Mouse (Mus musculus): Measurements from ENCODE around the gene Cd38. TPM values are rescaled to one million over a fixed set of nuclear protein-coding genes. Genes with fewer than 3 reads are reported as not detected.

The Cd38 gene
- 4.1 and 5.7 TPM in 2 replicates for polyA plus RNA-seq (2011; ENCODE audit: insufficient read depth, insufficient read length, low replicate concordance, missing spikeins)

GRCm38 (mm10) chr5:43868253-43868652 is at the start of gene Cd38:
TSS of gene Cd38 (plus strand) at chr5:43868553.
- H3K4me3 ChIP-seq (replicated peaks; ENCODE audit: control insufficient read depth, low read depth, low read length): peak within 1 kb of the TSS; percentile 70
- TF ChIP-seq POLR2A (IDR thresholded peaks at IDR 0.05; ENCODE audit: borderline replicate concordance, control insufficient read depth, low read depth, low read length) (no peak), CTCF (IDR thresholded peaks at IDR 0.05; ENCODE audit: control insufficient read depth, insufficient read depth, low read length) (no peak)
- peaks cover 3% of the 10 kb centered on the region for H3K4me1 ChIP-seq (ENCODE audit: control insufficient read depth, insufficient read depth, low read length)
- peak within 1 kb of the TSS; percentile 90 for H3K27ac ChIP-seq (ENCODE audit: control insufficient read depth, insufficient read depth, low read depth, low read length, poor library complexity)

GRCm38 (mm10) chr5:43818695-43819094 is 49.7 kb upstream of the Cd38 start, which contains the start of gene Bst1:
TSS of gene Bst1 (plus strand) at chr5:43818885.
- Histone ChIP-seq H3K27ac (ENCODE audit: control insufficient read depth, insufficient read depth, low read depth, low read length, poor library complexity) (peak within 1 kb of the TSS; percentile 52), H3K4me1 (ENCODE audit: control insufficient read depth, insufficient read depth, low read length) (peaks cover 2% of the 10 kb centered on the region), H3K4me3 (replicated peaks; ENCODE audit: control insufficient read depth, low read depth, low read length) (peak within 1 kb of the TSS; percentile 56)
- TF ChIP-seq CTCF (IDR thresholded peaks at IDR 0.05; ENCODE audit: control insufficient read depth, insufficient read depth, low read length) (no peak), POLR2A (IDR thresholded peaks at IDR 0.05; ENCODE audit: borderline replicate concordance, control insufficient read depth, low read depth, low read length) (no peak)
- WGBS: 50% methylated on average over 12 of the region's 12 CpGs

DNA sequence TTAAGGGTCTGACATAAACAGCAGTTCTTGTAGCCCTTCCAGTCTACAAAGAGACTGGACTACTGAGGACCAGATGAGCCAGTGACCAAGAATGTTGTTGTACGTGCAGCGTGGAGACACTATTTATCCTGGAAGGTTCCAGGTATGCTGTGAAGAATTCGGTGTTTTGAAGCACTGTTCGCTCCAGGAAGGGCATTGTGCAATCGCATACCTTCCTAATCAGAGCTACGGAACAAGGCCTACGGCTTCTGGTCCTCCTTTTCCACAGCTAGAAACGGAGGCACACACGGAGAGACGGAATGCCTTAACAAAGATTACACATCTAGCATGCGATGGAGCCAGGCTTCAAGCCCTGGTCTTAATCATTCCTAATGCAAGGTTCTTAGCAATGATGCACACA is 47.6 kb upstream of the Cd38 start:
- 81% methylated on average over 11 of the region's 11 CpGs for WGBS
- Histone ChIP-seq H3K4me1 (ENCODE audit: control insufficient read depth, insufficient read depth, low read length) (peaks cover 2% of the 10 kb centered on the region), H3K4me3 (replicated peaks; ENCODE audit: control insufficient read depth, low read depth, low read length) (no peak overlapping the region), H3K27ac (ENCODE audit: control insufficient read depth, insufficient read depth, low read depth, low read length, poor library complexity) (no peak overlapping the region)
- TF ChIP-seq CTCF (IDR thresholded peaks at IDR 0.05; ENCODE audit: control insufficient read depth, insufficient read depth, low read length): no peak
- TF ChIP-seq POLR2A (IDR thresholded peaks at IDR 0.05; ENCODE audit: borderline replicate concordance, control insufficient read depth, low read depth, low read length): no peak

DNA sequence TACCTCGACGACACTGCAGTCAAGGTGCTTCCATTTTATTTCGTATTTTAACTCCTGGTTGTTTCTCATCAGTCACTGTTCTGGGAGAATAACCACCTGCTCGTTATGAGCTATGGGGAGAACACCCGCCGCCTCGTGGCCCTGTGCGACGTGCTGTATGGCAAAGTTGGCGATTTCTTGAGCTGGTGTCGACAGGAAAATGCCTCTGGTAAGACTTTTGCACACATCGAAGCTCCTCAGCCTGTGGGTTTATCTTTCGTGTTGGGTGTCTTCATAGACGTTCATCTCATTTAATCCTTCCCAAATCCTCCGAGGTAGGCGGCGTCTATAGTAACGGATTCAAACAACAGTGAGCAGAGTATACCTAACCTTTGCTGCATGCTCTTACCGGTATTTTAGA is 46.8 kb upstream of the Cd38 start, which contains the start of gene Fbxl5:
TSS of gene Fbxl5 (minus strand) at position 101 of the 400 bp plus-strand sequence.
- peaks cover 4% of the 10 kb centered on the region for H3K4me1 ChIP-seq (ENCODE audit: control insufficient read depth, insufficient read depth, low read length)
- WGBS: 88% methylated on average over 19 of the region's 19 CpGs
- TF ChIP-seq POLR2A (IDR thresholded peaks at IDR 0.05; ENCODE audit: borderline replicate concordance, control insufficient read depth, low read depth, low read length) (no peak), CTCF (IDR thresholded peaks at IDR 0.05; ENCODE audit: control insufficient read depth, insufficient read depth, low read length) (no peak)

DNA sequence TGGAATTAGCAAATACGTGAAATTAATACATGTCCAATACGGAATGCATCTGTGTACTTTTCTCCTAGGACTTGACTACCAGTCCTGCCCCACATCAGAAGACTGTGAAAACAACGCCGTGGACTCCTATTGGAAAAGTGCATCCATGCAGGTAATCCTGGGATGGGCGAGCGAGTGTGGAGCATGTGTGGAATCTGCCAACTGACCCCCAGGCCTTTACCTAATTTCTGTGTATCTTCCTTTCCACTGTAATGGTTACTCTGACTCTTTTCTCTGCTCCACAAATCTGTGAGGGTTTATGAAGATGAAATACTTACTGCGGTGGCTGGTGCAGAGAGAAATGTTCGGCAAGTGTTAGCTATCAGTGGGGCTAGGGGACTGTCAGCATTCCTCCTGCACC is 46.2 kb upstream of the Cd38 start:
- WGBS: 87% methylated on average over 8 of the region's 8 CpGs
- TF ChIP-seq CTCF (IDR thresholded peaks at IDR 0.05; ENCODE audit: control insufficient read depth, insufficient read depth, low read length) (no peak), POLR2A (IDR thresholded peaks at IDR 0.05; ENCODE audit: borderline replicate concordance, control insufficient read depth, low read depth, low read length) (no peak)
- Histone ChIP-seq H3K27ac (ENCODE audit: control insufficient read depth, insufficient read depth, low read depth, low read length, poor library complexity) (no peak overlapping the region), H3K4me1 (ENCODE audit: control insufficient read depth, insufficient read depth, low read length) (peaks cover 4% of the 10 kb centered on the region), H3K4me3 (replicated peaks; ENCODE audit: control insufficient read depth, low read depth, low read length) (no peak overlapping the region)

More for the DNA sequence above, 46.8 kb upstream of the Cd38 start, which contains the start of gene Fbxl5:
- no peak within 1 kb of the TSS for H3K27ac ChIP-seq (ENCODE audit: control insufficient read depth, insufficient read depth, low read depth, low read length, poor library complexity)
- H3K4me3 ChIP-seq (replicated peaks; ENCODE audit: control insufficient read depth, low read depth, low read length): no peak within 1 kb of the TSS

- H3K27ac ChIP-seq (ENCODE audit: control insufficient read depth, insufficient read depth, low read depth, low read length, poor library complexity): no peak overlapping the region
- peaks cover 4% of the 10 kb centered on the region for H3K4me1 ChIP-seq (ENCODE audit: control insufficient read depth, insufficient read depth, low read length)
- no peak overlapping the region for H3K4me3 ChIP-seq (replicated peaks; ENCODE audit: control insufficient read depth, low read depth, low read length)
- WGBS: 69% methylated on average over 3 of the region's 3 CpGs
- no peak for TF ChIP-seq POLR2A (IDR thresholded peaks at IDR 0.05; ENCODE audit: borderline replicate concordance, control insufficient read depth, low read depth, low read length)
- TF ChIP-seq CTCF (IDR thresholded peaks at IDR 0.05; ENCODE audit: control insufficient read depth, insufficient read depth, low read length): no peak
Observed at GRCm38 (mm10) chr5:43822824-43823223, 45.5 kb upstream of the Cd38 start.

- Histone ChIP-seq H3K4me1 (ENCODE audit: control insufficient read depth, insufficient read depth, low read length) (peaks cover 3% of the 10 kb centered on the region; the same call in 1 of the 2 replicates), H3K4me3 (replicated peaks; ENCODE audit: control insufficient read depth, low read depth, low read length) (no peak overlapping the region), H3K27ac (ENCODE audit: control insufficient read depth, insufficient read depth, low read depth, low read length, poor library complexity) (no peak overlapping the region)
- 47% methylated on average over 3 of the region's 3 CpGs for WGBS
- TF ChIP-seq POLR2A (IDR thresholded peaks at IDR 0.05; ENCODE audit: borderline replicate concordance, control insufficient read depth, low read depth, low read length): no peak
- no peak for TF ChIP-seq CTCF (IDR thresholded peaks at IDR 0.05; ENCODE audit: control insufficient read depth, insufficient read depth, low read length)
Observed at GRCm38 (mm10) chr5:43824580-43824979, 43.8 kb upstream of the Cd38 start.

DNA sequence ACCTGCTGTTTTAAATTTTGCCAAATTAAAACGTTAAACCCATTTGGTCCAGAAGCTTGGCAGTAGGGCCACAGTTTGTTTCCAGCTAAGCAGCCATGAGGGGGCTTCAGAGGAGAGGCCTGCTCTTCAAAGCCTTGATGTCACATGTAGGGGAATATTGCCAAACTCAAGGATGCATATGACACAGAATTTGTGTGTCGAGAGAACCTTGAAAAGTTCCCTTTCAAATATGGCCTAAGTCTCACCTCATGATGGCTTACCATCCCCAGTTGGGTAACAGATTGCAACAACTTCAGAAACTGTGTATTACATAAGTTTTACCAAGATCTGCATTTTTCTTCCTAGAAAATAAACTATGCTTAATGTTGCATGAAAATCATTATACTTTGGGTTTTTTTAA is 41.5 kb upstream of the Cd38 start:
- Histone ChIP-seq H3K4me1 (ENCODE audit: control insufficient read depth, insufficient read depth, low read length) (peaks cover 3% of the 10 kb centered on the region; the same call in 1 of the 2 replicates), H3K27ac (ENCODE audit: control insufficient read depth, insufficient read depth, low read depth, low read length, poor library complexity) (peak overlapping the region; percentile 50; the same call in 1 of the 2 replicates), H3K4me3 (replicated peaks; ENCODE audit: control insufficient read depth, low read depth, low read length) (no peak overlapping the region)
- TF ChIP-seq CTCF (IDR thresholded peaks at IDR 0.05; ENCODE audit: control insufficient read depth, insufficient read depth, low read length) (no peak), POLR2A (IDR thresholded peaks at IDR 0.05; ENCODE audit: borderline replicate concordance, control insufficient read depth, low read depth, low read length) (no peak)
- WGBS: 53% methylated on average over 2 of the region's 2 CpGs
